Mouse (Mus musculus) testis, adult 2 months (tissue): Measurements from ENCODE around the gene Dicer1. TPM values are rescaled to one million over a fixed set of nuclear protein-coding genes. Genes with fewer than 3 reads are reported as not detected.

ENCODE experiments used
- H3K27ac ChIP-seq: fragments of 200-500 bp; 2 replicates; pipeline ENCODE4 v1.5.1; 2012; ENCODE audit warnings: low read depth, low read length; ENCODE audit not compliant: control insufficient read depth, insufficient read depth
- H3K27me3 ChIP-seq: fragments of 200-500 bp; 2 replicates; pipeline ENCODE4 v1.6.1; 2012; ENCODE audit warnings: mild to moderate bottlenecking, low read length, moderate library complexity; ENCODE audit not compliant: control insufficient read depth, insufficient read depth
- H3K36me3 ChIP-seq: fragments of 200-500 bp; 2 replicates; pipeline ENCODE4 v1.6.1; 2012; ENCODE audit warnings: mild to moderate bottlenecking, low read length; ENCODE audit not compliant: control insufficient read depth, insufficient read depth
- H3K4me1 ChIP-seq: fragments of 200-500 bp; 2 replicates; pipeline ENCODE4 v1.6.1; 2012; ENCODE audit warnings: low read length; ENCODE audit not compliant: control insufficient read depth, insufficient read depth
- H3K4me3 ChIP-seq: fragments of 200-500 bp; 2 replicates; pipeline ENCODE4 v1.5.1; 2012; ENCODE audit warnings: low read depth, mild to moderate bottlenecking, low read length, moderate library complexity, mixed read lengths; ENCODE audit not compliant: control insufficient read depth
- CTCF ChIP-seq: fragments of 200-500 bp; IDR thresholded peaks from 2 replicates; pipeline ENCODE4 v1.5.1; 2012; ENCODE audit warnings: low read depth, mild to moderate bottlenecking, inconsistent platforms, low read length, moderate library complexity; ENCODE audit not compliant: control insufficient read depth, insufficient read depth, insufficient replicate concordance
- POLR2A ChIP-seq: fragments of 200-500 bp; IDR thresholded peaks from 2 replicates; pipeline ENCODE4 v1.6.1; 2012; ENCODE audit warnings: low read depth, mild to moderate bottlenecking, inconsistent platforms, low read length, moderate library complexity; ENCODE audit not compliant: control insufficient read depth
- polyA plus RNA-seq: library from polyadenylated mRNA; depleted of rRNA; stranded (reverse); fragments of >200 nt; gene quantifications from 2 replicates; pipeline ENCODE4 v1.2.3, GENCODE M21; 2012; rRNA removed

Gene Dicer1
- polyA plus RNA-seq, 1 experiment: 4.9 TPM

DNA sequence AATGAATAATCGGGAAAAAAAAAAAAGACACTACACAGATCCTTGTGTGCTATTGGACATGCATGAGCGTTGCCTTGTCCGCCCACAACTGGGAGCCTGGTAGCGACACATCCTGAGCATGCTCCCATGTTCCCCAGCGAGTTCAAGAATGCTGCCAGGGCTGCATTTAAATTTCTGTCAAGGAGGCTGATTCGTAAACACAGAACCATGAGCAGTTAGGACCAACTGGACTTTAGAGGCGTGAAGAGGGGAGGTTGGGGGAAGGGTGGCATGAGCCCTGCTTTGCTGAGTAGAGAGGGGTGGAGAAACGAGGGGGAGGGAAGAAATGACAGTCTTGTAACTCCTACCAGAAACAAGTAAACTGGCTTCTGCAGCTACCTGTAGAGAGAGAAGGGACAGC is 113.6 kb downstream of the Dicer1 start:
- Histone ChIP-seq H3K36me3 (no peaks in the 10 kb centered on the region), H3K27me3 (peaks cover 2% of the 10 kb centered on the region; the same call in 1 of the 2 replicates), H3K4me1 (peaks cover 2% of the 10 kb centered on the region), H3K4me3 (no peak overlapping the region), H3K27ac (no peak overlapping the region)
- TF ChIP-seq CTCF: no peak
- no peak for TF ChIP-seq POLR2A

Other genes with a start within 250 kb of the Dicer1 start
- gene Clmn, start 113.1 kb upstream of the Dicer1 start, polyA plus RNA-seq: 117 and 119 TPM in 2 replicates